Mouse (Mus musculus) activated CD4-positive, CD25-positive, alpha-beta regulatory T cell, adult 4 months (primary cell): ENCODE results near the gene Ptbp3. TPM values are rescaled to one million over a fixed set of nuclear protein-coding genes. Genes with fewer than 3 reads are reported as not detected.

Experiments
- ATAC-seq: one replicate; pipeline ENCODE4 v1.8.0; 2017
- polyA plus RNA-seq, 2 experiments: library from polyadenylated mRNA; unstranded; fragments of 100-300 nt; shearing (Covaris generic); gene quantifications; one replicate each; pipeline ENCODE4 v1.2.1; 2017

The Ptbp3 gene
- polyA plus RNA-seq, 2 experiments from 2014 or later: 93.8 to 108 TPM

GRCm38 (mm10) chr4:59434039-59434438 is 115.1 kb downstream of the Ptbp3 start:
- no peak for ATAC-seq

GRCm38 (mm10) chr4:59429128-59429527 is 120.0 kb downstream of the Ptbp3 start:
- ATAC-seq: no peak

GRCm38 (mm10) chr4:59426429-59426828 is 122.7 kb downstream of the Ptbp3 start:
- ATAC-seq: no peak

- ATAC-seq: no peak
Observed at GRCm38 (mm10) chr4:59422808-59423207, 126.4 kb downstream of the Ptbp3 start.

GRCm38 (mm10) chr4:59422025-59422783 is 127.0 kb downstream of the Ptbp3 start:
- ATAC-seq: no peak

Other genes with a start within 250 kb of the Ptbp3 start
- 1 to 10 TPM; 1.0 to 3.0 TPM for gene Susd1, start 110.7 kb downstream of the Ptbp3 start, polyA plus RNA-seq
- 10 to 100 TPM; 32.6 to 42.3 TPM for gene Hsdl2, start 32.2 kb upstream of the Ptbp3 start, polyA plus RNA-seq
- 1 to 10 TPM; 7.6 to 9.1 TPM for gene E130308A19Rik, start 76.8 kb upstream of the Ptbp3 start, polyA plus RNA-seq